Mouse (Mus musculus): Measurements from ENCODE around the gene Nup210l. TPM values are rescaled to one million over a fixed set of nuclear protein-coding genes. Genes with fewer than 3 reads are reported as not detected.

Nup210l gene
- polyA plus RNA-seq, 1 experiment from 2014 or later: 0.27 TPM

- under 1% methylated on average over 42 of the region's 42 CpGs for WGBS
Observed at GRCm38 (mm10) chr3:90213377-90213866, 109.5 kb downstream of the Nup210l start, which contains the start of the genes Rps27 and Rab13. TSS of gene Rps27 (minus strand) at chr3:90213651. TSS of gene Rab13 (plus strand) at chr3:90213695.

GRCm38 (mm10) chr3:90213956-90214684 is 110.2 kb downstream of the Nup210l start:
- whole genome bisulfite sequencing: 14% methylated on average over 12 of the region's 12 CpGs
- peak overlapping the region; percentile 67 for H3K4me2 ChIP-seq
- peaks cover 23% of the 10 kb centered on the region; the same call in 1 of the 2 replicates for H3K36me3 ChIP-seq
- peak overlapping the region; percentile 85; the same call in 1 of the 2 replicates for H3K27ac ChIP-seq
- H3K4me1 ChIP-seq: peaks cover 10% of the 10 kb centered on the region; the same call in 1 of the 2 replicates
- H3K9me3 ChIP-seq: no peaks in the 10 kb centered on the region
- H3K9ac ChIP-seq: no peak overlapping the region
- no peaks in the 10 kb centered on the region for H3K27me3 ChIP-seq (replicated peaks)
- H3K4me3 ChIP-seq (replicated peaks): peak overlapping the region; percentile 73
- ATAC-seq (ENCODE audit: insufficient read depth, low FRiP score, low read depth): no peak

More at GRCm38 (mm10) chr3:90213377-90213866, 109.5 kb downstream of the Nup210l start, which contains the start of the genes Rps27 and Rab13:
- peak; percentile 92 for ATAC-seq (ENCODE audit: insufficient read depth, low FRiP score, low read depth)
- Histone ChIP-seq H3K9ac (peak within 1 kb of the TSS; percentile 82), H3K4me1 (peaks cover 10% of the 10 kb centered on the region; the same call in 1 of the 2 replicates), H3K27ac (peak within 1 kb of the TSS; percentile 85), H3K4me2 (peak within 1 kb of the TSS; percentile 87), H3K27me3 (replicated peaks) (no peaks in the 10 kb centered on the region), H3K4me3 (replicated peaks) (peak within 1 kb of the TSS; percentile 73), H3K9me3 (no peaks in the 10 kb centered on the region), H3K36me3 (peaks cover 30% of the 10 kb centered on the region; the same call in 1 of the 2 replicates)

- H3K4me2 ChIP-seq: no peak overlapping the region
- 52% methylated on average over 1 of the region's 1 CpGs for WGBS
- H3K9me3 ChIP-seq: no peaks in the 10 kb centered on the region
- H3K27me3 ChIP-seq (replicated peaks): no peaks in the 10 kb centered on the region
- no peak for ATAC-seq (ENCODE audit: insufficient read depth, low FRiP score, low read depth)
- peaks cover 14% of the 10 kb centered on the region; the same call in 1 of the 2 replicates for H3K4me1 ChIP-seq
- H3K9ac ChIP-seq: no peak overlapping the region
- H3K4me3 ChIP-seq (replicated peaks): no peak overlapping the region
- H3K27ac ChIP-seq: no peak overlapping the region
- H3K36me3 ChIP-seq: peaks cover 12% of the 10 kb centered on the region; the same call in 1 of the 2 replicates
Observed at GRCm38 (mm10) chr3:90215825-90216380, 112.0 kb downstream of the Nup210l start.

GRCm38 (mm10) chr3:90220088-90220487 is 116.2 kb downstream of the Nup210l start:
- no peaks in the 10 kb centered on the region for H3K9me3 ChIP-seq
- H3K4me3 ChIP-seq (replicated peaks): peak overlapping the region; percentile 52
- H3K27ac ChIP-seq: peak overlapping the region; percentile 91
- no peak overlapping the region for H3K9ac ChIP-seq
- 8% methylated on average over 6 of the region's 6 CpGs for WGBS
- peaks cover 12% of the 10 kb centered on the region; the same call in 1 of the 2 replicates for H3K4me1 ChIP-seq
- ATAC-seq (ENCODE audit: insufficient read depth, low FRiP score, low read depth): no peak
- no peaks in the 10 kb centered on the region for H3K27me3 ChIP-seq (replicated peaks)
- 0 out of 2 replicates have a peak, but pooled peaks cover 5% of the 10 kb centered on the region for H3K36me3 ChIP-seq
- H3K4me2 ChIP-seq: peak overlapping the region; percentile 69

GRCm38 (mm10) chr3:90220531-90220951 is 116.6 kb downstream of the Nup210l start:
- Histone ChIP-seq H3K27me3 (replicated peaks) (no peaks in the 10 kb centered on the region), H3K9me3 (no peaks in the 10 kb centered on the region), H3K4me2 (peak overlapping the region; percentile 69), H3K4me1 (peaks cover 12% of the 10 kb centered on the region; the same call in 1 of the 2 replicates), H3K36me3 (peaks cover 9% of the 10 kb centered on the region; the same call in 1 of the 2 replicates), H3K9ac (peak overlapping the region; percentile 23; the same call in 1 of the 2 replicates), H3K4me3 (replicated peaks) (peak overlapping the region; percentile 52), H3K27ac (peak overlapping the region; percentile 91)
- ATAC-seq (ENCODE audit: insufficient read depth, low FRiP score, low read depth): peak; percentile 87
- under 1% methylated on average over 19 of the region's 20 CpGs for WGBS

GRCm38 (mm10) chr3:90221123-90221522 is 117.2 kb downstream of the Nup210l start:
- no peak for ATAC-seq (ENCODE audit: insufficient read depth, low FRiP score, low read depth)
- Histone ChIP-seq H3K27ac (peak overlapping the region; percentile 91), H3K9me3 (no peaks in the 10 kb centered on the region), H3K4me2 (peak overlapping the region; percentile 69), H3K4me3 (replicated peaks) (peak overlapping the region; percentile 52), H3K4me1 (peaks cover 12% of the 10 kb centered on the region; the same call in 1 of the 2 replicates), H3K9ac (no peak overlapping the region), H3K27me3 (replicated peaks) (no peaks in the 10 kb centered on the region), H3K36me3 (peaks cover 10% of the 10 kb centered on the region; the same call in 1 of the 2 replicates)
- 9% methylated on average over 5 of the region's 5 CpGs for WGBS

GRCm38 (mm10) chr3:90222455-90222854 is 118.5 kb downstream of the Nup210l start:
- peaks cover 12% of the 10 kb centered on the region; the same call in 1 of the 2 replicates for H3K4me1 ChIP-seq
- H3K9me3 ChIP-seq: no peaks in the 10 kb centered on the region
- WGBS: 79% methylated on average over 4 of the region's 4 CpGs
- H3K27me3 ChIP-seq (replicated peaks): no peaks in the 10 kb centered on the region
- no peak overlapping the region for H3K9ac ChIP-seq
- no peak for ATAC-seq (ENCODE audit: insufficient read depth, low FRiP score, low read depth)
- H3K4me2 ChIP-seq: no peak overlapping the region
- no peak overlapping the region for H3K4me3 ChIP-seq (replicated peaks)
- H3K36me3 ChIP-seq: peaks cover 10% of the 10 kb centered on the region; the same call in 1 of the 2 replicates
- no peak overlapping the region for H3K27ac ChIP-seq

GRCm38 (mm10) chr3:90222941-90223340 is 119.0 kb downstream of the Nup210l start:
- no peaks in the 10 kb centered on the region for H3K9me3 ChIP-seq
- H3K4me1 ChIP-seq: peaks cover 12% of the 10 kb centered on the region; the same call in 1 of the 2 replicates
- no peak overlapping the region for H3K4me2 ChIP-seq
- WGBS: 76% methylated on average over 3 of the region's 3 CpGs
- no peak for ATAC-seq (ENCODE audit: insufficient read depth, low FRiP score, low read depth)
- H3K4me3 ChIP-seq (replicated peaks): no peak overlapping the region
- no peak overlapping the region for H3K9ac ChIP-seq
- H3K36me3 ChIP-seq: peaks cover 10% of the 10 kb centered on the region; the same call in 1 of the 2 replicates
- H3K27ac ChIP-seq: no peak overlapping the region
- no peaks in the 10 kb centered on the region for H3K27me3 ChIP-seq (replicated peaks)

- 76% methylated on average over 10 of the region's 10 CpGs for WGBS
- Histone ChIP-seq H3K4me3 (replicated peaks) (no peak overlapping the region), H3K4me1 (peaks cover 12% of the 10 kb centered on the region; the same call in 1 of the 2 replicates), H3K27ac (no peak overlapping the region), H3K9me3 (no peaks in the 10 kb centered on the region), H3K27me3 (replicated peaks) (no peaks in the 10 kb centered on the region), H3K36me3 (peaks cover 10% of the 10 kb centered on the region; the same call in 1 of the 2 replicates), H3K4me2 (no peak overlapping the region), H3K9ac (no peak overlapping the region)
- no peak for ATAC-seq (ENCODE audit: insufficient read depth, low FRiP score, low read depth)
Observed at GRCm38 (mm10) chr3:90224331-90224730, 120.4 kb downstream of the Nup210l start.

- Histone ChIP-seq H3K4me2 (peak overlapping the region; percentile 80), H3K4me3 (replicated peaks) (peak overlapping the region; percentile 84), H3K4me1 (no peaks in the 10 kb centered on the region), H3K27me3 (replicated peaks) (no peaks in the 10 kb centered on the region), H3K9me3 (no peaks in the 10 kb centered on the region), H3K27ac (peak overlapping the region; percentile 91; the same call in 1 of the 2 replicates), H3K9ac (0 out of 2 replicates have a peak overlapping the region, but pooled peaks have one; percentile 13), H3K36me3 (0 out of 2 replicates have a peak, but pooled peaks cover 4% of the 10 kb centered on the region)
- 12% methylated on average over 8 of the region's 8 CpGs for WGBS
- ATAC-seq (ENCODE audit: insufficient read depth, low FRiP score, low read depth): no peak
Observed at GRCm38 (mm10) chr3:90231075-90231474, 127.1 kb downstream of the Nup210l start.

- Histone ChIP-seq H3K9ac (peak within 1 kb of the TSS; percentile 85), H3K27ac (peak within 1 kb of the TSS; percentile 91), H3K36me3 (0 out of 2 replicates have a peak, but pooled peaks cover 7% of the 10 kb centered on the region), H3K4me2 (peak within 1 kb of the TSS; percentile 80), H3K27me3 (replicated peaks) (no peaks in the 10 kb centered on the region), H3K4me3 (replicated peaks) (peak within 1 kb of the TSS; percentile 84), H3K9me3 (no peaks in the 10 kb centered on the region), H3K4me1 (no peaks in the 10 kb centered on the region)
- WGBS: under 1% methylated on average over 61 of the region's 61 CpGs
- peak; percentile 96 for ATAC-seq (ENCODE audit: insufficient read depth, low FRiP score, low read depth)
Observed at GRCm38 (mm10) chr3:90231507-90232333, 127.8 kb downstream of the Nup210l start, which contains the start of gene Jtb. TSS of gene Jtb (plus strand) at chr3:90231597.

Data from stomach, embryonic 15.5 days (tissue).